Mouse (Mus musculus) lung, postnatal 0 days (tissue): ENCODE results near the gene Eif4a2.
A peak's percentile ranks its signal among the peaks of the same experiment; 100 is the strongest.

Experiments
- CTCF ChIP-seq: IDR thresholded peaks from 2 replicates; pipeline ENCODE4 v1.5.1; 2016; ENCODE audit warnings: antibody characterized with exemption, mild to moderate bottlenecking
- EP300 ChIP-seq: IDR thresholded peaks from 2 replicates; pipeline ENCODE4 v1.6.1; 2016; ENCODE audit warnings: antibody characterized with exemption, mild to moderate bottlenecking, control low read depth

GRCm38 (mm10) chr16:23107231-23107942, at the start of gene Eif4a2:
- TF ChIP-seq CTCF (peak; percentile 54), EP300 (peak; percentile 27; the same call in 1 of the 2 replicates)
